Mouse (Mus musculus) left cerebral cortex, adult 8-10 months (tissue): ENCODE results near the gene Plscr2. TPM values are rescaled to one million over a fixed set of nuclear protein-coding genes. Genes with fewer than 3 reads are reported as not detected.

Source experiments
- DNase-seq, 2 experiments: peaks; one replicate each; pipeline ENCODE4 v3.0.0; 2022; ENCODE audit warnings: low spot score in 2 of 2
- total RNA-seq, 4 experiments: library from RNA; stranded (reverse); gene quantifications; 2 replicates each; pipeline ENCODE4 v1.2.4; 2022

Plscr2 gene
- 1 to 10 TPM; 1.8 to 5.7 (median 4.4) TPM for total RNA-seq

GRCm38 (mm10) chr9:92275486-92276207, at the start of gene Plscr2:
TSS of gene Plscr2 (plus strand) at chr9:92275602.
- no peak for DNase-seq

- DNase-seq = no peak
Observed at GRCm38 (mm10) chr9:92226127-92226655, 49.2 kb upstream of the Plscr2 start.

DNA sequence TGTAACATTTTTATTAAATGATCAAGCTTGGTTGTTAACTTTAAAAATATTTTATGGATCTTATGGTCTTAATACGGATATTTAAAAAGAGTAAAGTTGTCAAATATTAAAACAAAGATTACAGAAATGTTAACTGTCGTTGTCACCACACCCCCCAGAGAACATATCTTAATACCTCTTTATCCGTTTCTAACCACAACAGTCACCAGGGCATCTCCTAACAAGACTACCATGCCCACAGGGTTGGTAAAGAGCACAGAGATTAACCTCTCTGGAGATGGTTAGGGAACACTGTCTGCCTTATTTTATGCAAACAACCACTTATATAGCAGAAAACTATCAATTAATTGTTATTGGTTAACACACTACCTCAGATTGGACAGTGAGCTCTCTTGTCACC, 48.6 kb upstream of the Plscr2 start:
- DNase-seq = no peak

DNA sequence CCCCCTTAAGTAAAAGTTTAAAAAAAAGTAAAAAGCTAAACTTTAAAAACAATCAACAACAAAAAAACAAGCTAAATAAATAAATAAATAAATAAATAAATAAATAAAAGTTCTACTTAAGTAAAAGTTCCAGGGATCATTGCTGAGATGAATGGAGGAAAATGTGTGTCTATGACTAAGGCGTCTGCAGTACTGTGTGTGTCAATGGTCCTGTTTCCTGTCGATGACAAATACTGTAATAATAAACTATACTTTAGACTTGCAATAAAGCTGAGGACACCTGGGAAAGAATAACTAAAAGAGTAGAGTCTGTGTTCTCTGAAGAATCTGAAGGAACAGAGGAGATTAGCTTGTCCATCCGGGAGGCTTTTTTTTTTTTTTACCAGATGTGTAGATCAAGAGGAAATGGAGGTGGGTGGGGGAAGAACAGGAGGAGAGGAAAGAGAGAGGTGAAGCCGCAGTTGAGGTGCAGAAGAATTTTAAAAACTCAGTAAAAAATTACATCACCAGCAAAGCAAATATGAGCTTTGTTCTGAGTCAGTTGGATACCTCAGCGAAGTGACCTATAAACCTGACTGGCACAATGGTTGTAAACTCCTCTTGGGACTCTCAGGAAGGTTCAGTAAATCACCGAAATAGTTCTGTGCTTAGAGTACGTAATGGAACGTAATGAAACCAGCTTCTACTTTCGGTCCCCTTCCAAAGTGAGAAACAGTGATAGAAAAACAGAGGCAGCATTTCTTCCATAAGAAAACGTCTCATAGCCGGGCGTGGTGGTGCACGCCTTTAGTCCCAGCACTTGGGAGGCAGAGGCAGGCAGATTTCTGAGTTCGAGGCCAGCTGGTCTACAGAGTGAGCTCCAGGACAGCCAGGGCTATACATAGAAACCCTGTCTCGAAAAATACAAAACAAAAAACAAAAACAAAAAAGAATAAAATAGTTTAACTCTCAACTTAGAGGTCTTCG, 46.3 kb upstream of the Plscr2 start:
- no peak for DNase-seq

DNA sequence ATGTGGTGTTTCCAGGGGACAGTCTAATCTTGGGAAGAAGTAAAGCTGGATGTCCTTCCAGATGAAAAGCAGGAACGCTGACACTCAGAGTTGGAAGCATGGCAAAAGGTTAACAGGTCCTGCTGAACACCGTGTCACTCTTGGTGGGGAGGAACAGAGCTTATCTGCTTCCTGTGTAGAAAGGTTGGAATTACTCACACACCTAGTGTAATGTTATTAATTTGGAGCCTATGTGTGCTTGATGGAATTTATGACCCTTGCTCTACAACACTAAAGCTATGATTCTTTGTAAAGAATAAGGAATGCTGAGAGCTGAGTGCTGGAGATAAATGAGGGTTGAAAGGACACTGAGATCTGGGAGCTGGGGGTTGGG, 45.6 kb upstream of the Plscr2 start:
- no peak for DNase-seq

GRCm38 (mm10) chr9:92234901-92235458, 40.4 kb upstream of the Plscr2 start:
- no peak for DNase-seq

DNA sequence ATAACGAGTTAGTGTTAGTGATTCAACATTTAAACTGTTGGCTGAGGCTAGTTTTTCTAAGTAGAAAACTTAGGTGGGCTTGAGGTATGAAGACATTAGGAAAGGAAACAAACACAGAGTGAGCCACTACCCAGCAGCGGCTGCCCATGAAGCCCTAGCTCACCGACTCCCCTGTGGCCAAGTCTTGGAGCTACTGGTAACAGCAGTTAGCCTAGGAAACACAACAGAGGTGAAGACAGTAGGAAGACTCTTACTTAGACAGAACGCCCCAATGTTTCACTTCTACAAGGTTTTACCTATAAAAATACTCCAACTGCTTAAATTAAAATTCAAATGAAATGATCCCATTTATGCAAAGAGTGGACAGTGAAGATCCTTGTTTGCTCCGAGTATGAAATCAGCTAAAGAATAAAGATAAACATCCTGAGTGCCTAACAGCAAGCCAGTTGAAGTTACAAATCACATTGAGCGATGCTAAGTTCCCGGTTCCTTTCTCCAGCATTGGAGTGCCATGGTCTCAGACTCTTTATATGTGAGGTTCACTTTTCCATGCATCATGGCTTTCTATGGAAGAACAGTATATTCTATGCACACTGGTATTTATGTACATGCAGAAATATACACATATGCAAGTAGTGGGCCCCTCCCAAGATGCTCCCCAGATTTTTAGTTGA, 26.5 kb upstream of the Plscr2 start:
- no peak for DNase-seq

DNA sequence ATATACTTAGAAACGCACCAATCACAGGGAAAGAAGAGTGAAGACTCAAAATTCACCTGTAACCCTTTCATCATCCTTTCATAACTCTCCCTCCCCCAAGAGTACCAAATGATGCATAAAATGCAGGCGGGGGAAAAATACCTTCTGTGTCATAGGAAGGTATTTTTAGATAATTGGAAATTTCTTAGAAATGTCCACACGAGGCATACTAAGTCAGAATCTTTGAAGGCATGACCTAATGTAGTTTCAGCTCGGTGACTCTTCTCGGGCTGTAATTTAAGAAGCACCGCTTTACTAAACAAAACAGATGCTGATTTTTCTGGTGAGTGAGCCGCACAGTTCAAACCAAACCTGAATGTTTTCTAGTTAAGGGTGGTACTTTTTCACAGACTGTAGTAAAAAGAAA, 26.0 kb upstream of the Plscr2 start, which contains the start of gene Plscr1:
Gene Plscr1, plus strand, starts transcription at position 304 of the 406 bp plus-strand sequence.
- no peak for DNase-seq

DNA sequence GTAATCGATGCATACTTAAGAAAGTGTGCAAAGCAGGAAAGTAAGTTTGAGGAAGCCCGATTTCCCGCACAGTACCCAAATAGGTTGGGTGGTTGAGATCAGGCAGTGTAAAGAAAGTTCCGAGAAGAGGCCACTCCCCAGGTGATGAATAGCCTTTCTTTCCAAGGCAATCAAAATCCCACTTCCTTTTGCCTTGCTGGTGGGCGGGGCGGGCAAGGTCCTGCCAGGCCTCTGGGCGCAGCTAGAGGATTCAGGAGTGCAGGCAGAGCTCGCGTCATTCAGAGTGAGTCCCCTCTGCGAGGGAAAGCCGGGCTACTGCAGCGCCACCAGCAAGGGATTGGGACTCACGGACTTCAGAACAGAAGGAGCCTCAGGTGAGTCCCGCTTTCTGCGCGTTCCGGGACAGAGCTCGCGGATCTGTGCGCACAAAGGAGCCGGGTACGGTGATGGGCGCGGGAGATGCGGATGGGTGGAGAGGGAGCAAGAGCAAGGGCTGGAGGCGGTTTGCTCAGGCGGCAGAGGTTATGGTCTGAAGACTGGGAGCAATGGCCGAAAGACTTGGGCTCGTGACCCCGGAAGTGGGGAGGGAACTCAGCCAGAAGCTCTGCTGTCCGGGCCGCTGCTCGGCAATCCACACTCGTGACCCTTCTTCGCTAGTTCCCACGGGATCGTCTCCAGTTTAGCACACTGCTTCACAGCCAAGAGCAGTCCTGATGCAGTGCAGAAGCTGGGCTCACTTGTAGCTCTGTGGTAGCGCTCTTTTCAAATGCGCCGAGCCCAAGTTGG, 25.2 kb upstream of the Plscr2 start:
- peak; percentile 9 to 10 for DNase-seq

DNA sequence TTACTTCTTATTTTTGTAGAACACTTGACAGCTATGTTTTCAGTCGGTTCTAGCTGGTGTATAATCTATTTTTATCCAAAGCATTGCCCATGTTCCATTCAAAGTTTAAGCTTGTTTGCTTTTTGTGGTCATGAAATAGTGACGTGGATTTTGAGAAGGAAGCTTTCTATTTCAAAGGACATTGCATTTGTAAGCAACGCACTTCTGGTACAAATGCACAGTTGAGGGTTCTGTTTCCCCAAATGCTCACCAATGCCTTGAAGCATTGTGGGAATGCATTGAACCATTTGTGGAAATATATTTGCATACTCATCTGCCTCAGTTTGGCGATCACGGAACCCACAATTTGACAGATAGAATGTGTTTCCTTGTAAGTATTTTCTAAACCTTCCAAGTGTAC, 22.7 kb upstream of the Plscr2 start:
- DNase-seq = no peak

DNA sequence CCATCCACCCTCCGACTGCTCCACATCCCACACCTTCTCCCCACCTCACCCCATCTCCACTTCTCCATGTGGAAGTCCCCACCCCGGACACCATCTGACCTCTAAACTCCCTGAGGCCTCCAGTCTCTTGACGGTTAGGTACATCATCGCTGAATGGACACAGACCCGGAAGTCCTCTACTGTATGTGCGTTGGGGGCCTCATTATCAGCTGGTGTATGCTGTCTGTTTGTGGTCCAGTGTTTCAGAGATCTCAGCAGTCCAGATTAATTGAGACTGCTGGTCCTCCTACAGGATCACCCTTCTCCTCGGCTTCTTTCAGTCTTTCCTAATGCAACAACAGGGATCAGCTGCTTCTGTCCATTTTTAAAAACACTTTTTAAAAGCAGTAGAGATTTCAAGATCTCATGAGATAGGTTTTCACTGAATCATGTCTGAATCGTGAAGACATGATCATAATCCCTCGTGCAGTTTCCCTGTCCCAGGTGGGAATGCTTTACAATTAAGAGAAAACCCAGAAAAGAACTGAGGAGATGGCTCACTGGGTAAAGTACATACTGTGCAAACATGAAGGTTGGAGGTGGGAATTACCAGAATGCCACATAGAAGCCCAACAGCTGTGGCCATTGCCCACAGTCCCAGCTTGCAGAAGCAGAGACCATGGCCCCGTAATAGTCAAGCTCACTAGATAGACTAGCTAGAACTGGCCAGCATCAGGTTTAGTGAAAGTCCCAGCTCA, 21.6 kb upstream of the Plscr2 start:
- DNase-seq = no peak

- no peak for DNase-seq
Observed at GRCm38 (mm10) chr9:92260481-92261159, 14.8 kb upstream of the Plscr2 start.

DNA sequence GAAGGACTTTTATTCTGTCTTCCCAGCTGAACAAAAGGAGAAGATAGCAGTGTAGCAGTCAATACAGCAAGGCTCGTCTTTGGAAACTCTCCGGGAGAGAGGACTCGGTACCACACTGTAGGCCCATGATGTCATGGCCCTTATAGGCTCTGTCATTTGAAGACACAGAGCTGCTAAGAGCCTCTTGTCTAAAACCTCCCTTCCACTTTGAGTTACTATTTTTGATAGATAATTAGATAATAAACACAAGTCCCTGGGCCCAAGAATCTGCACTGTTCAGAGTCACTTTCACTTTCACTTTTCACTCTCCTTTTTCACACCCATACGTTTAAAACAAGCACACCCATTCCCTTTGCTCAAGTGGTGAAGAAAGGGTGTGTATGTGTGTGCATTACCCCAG, 9.7 kb upstream of the Plscr2 start:
- DNase-seq = no peak

- DNase-seq = no peak
Observed at GRCm38 (mm10) chr9:92266558-92267171, 8.7 kb upstream of the Plscr2 start.

DNA sequence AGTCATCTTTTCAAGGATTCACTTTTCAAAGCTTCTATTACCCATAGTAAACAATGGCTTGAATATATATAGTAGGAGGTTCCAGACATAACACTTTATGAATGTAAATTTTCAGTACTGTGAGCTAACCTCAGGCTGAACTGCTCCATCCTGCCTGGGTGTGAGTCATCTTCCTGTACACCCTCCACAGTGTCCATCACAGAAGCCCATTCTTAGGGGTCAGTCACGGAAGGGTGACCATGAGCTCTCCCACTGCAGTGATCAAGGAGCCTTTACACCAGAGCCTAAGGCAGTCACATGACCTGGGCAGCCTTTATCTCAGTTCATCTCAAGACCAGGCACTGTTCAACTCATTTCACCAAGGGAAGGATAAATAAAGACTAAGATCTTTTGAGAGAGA, 7.7 kb upstream of the Plscr2 start:
- no peak for DNase-seq

DNA sequence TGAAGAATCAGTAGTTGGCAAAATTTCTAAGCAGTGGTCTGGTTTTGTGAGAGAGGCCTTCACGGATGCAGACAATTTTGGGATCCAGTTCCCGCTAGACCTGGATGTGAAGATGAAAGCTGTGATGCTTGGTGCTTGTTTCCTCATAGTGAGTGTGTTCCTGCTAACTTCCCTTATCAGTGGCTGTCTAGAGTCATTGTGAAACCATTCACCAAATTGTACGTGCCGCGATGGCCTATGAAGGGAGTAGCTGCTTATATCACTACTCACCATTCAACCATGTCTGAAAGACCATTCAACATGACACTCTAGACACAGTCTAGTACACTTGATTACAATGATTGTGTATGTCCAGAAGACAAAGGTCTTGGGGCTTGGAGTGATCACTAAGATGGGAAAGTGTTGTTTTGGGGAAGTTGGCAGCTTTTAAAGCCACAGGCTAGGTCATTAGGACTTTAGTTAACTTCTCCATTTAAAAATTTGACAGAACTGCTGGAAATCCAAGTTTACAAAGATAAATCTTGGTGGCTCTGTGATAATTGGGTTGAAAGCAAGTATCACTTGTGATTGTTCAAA, 5.5 kb upstream of the Plscr2 start:
- DNase-seq = no peak

GRCm38 (mm10) chr9:92270927-92271326, 4.5 kb upstream of the Plscr2 start:
- DNase-seq = no peak

- no peak for DNase-seq
Observed at GRCm38 (mm10) chr9:92272650-92273049, 2.8 kb upstream of the Plscr2 start.
